Mouse (Mus musculus) Patski (cell line): ENCODE data around the gene Sat1. TPM values are rescaled to one million over a fixed set of nuclear protein-coding genes. Genes with fewer than 3 reads are reported as not detected.

Experiments used
- ATAC-seq: fragments of 100-300 bp; one replicate; pipeline ENCODE4 v1.8.0; 2021
- CTCF ChIA-PET: fragments of 350-600 bp; sonication (Branson Sonifier 250); formaldehyde crosslinking; loops from one replicate; lab custom pipeline; 2022; ENCODE audit warnings: inconsistent platforms; lab: Charles Lee
- POLR2A ChIA-PET: fragments of 350-600 bp; sonication (Branson Sonifier 250); formaldehyde crosslinking; loops from one replicate; lab custom pipeline; 2022; ENCODE audit warnings: antibody characterized with exemption, inconsistent platforms; lab: Charles Lee
- DNase-seq: peaks from one replicate; pipeline ENCODE4 v3.0.0-alpha.2; 2011; ENCODE audit warnings: low read depth, low spot score
- H3K27me3 ChIP-seq: fragments of 371-371 bp; one replicate; pipeline ENCODE4 v1.5.1; 2021
- CTCF ChIP-seq: fragments of 100-300 bp; IDR thresholded peaks from one replicate; pipeline ENCODE4 v1.5.1; 2021
- in situ Hi-C: fragments of 300-500 bp; cut with MboI; formaldehyde crosslinking; loops from 3 replicates; pipeline ENCODE4 v1.11.1; 2018; ENCODE audit warnings: low pct_unique_long_range_greater_than_20kb, mixed read lengths
- polyA plus RNA-seq: library from polyadenylated mRNA; unstranded; gene quantifications from one replicate; pipeline ENCODE4 v1.2.3, GENCODE M21; 2021

Sat1 gene
- polyA plus RNA-seq, 1 experiment from 2014 or later: 399 TPM

DNA sequence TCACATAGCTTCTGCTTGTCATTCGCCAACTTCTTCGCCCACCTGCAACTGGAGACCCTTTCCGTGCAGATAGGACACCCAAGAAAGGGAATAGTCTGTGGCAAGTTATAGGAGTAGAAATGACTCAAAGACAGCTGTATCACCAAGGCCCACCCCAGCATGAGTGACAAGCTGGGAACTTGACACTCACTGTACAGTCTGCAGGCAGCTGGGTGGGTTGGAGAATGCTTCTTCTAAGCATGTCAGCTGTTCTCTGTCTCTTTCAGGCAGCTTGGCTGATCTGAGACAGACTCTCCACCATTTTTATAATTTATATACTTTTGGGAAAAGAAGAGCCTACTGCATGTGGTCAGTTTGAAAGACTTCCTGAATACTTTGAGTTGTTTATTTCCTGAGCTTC is 48.6 kb downstream of the Sat1 start:
- CTCF ChIA-PET: no interaction called here
- DNase-seq: no peak
- H3K27me3 ChIP-seq: peaks cover 14% of the 10 kb centered on the region
- no peak for ATAC-seq
- TF ChIP-seq CTCF: no peak
- in situ Hi-C loops: no loop called here
- POLR2A ChIA-PET: interaction anchor here (0.6 kb wide), 1 partner anchor 42 kb away, joined by 4 read pairs; no protein-coding TSS in a partner anchor

DNA sequence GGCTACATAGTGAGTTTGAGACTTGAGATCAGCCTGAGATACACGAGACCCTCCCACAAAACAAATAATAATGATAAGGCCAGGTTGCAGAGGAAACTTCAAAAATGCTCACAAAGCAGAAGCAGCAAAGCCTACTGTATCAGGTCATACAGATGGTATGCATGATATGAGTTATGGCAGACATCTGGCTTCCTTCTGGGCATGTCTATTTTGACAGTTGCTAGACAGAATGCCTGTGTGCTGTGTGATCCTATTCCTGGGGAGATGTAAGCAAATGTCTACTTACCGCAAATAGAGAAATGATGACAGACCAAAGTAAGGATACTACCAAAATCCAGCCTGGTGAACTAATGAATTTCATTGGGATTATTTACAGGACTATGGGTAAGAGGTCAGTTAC is 49.9 kb downstream of the Sat1 start:
- CTCF ChIA-PET: no interaction called here

DNA sequence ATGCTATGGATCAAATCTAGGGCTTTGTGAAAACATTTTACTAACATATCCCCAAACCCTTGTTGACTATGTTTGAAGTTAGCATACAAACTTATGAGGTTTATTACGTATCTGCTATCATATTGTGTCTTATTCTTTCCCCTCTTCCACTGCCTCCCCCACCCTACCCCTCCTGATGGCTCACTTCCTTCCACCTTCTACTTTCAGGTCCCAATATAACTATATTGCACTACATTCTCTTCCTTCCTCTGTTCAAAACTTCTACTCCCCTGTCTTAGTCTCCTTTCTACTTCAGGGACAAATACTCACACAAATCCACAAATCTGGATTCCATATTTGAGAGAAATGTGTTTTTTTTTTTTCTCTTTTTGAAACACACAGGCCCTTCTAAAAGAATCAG is 52.7 kb downstream of the Sat1 start:
- no peak for TF ChIP-seq CTCF
- peaks cover 14% of the 10 kb centered on the region for H3K27me3 ChIP-seq
- ATAC-seq (no peak), DNase-seq (no peak)
- POLR2A ChIA-PET: no interaction called here
- CTCF ChIA-PET: no interaction called here
- in situ Hi-C loops: no loop called here

More for the DNA sequence above, 49.9 kb downstream of the Sat1 start:
- TF ChIP-seq CTCF: no peak
- DNase-seq (no peak), ATAC-seq (no peak)
- H3K27me3 ChIP-seq: peaks cover 14% of the 10 kb centered on the region
- POLR2A ChIA-PET: no interaction called here
- in situ Hi-C loops: no loop called here

Other genes starting within 250 kb of the Sat1 start
- not detected for gene Magea8, start 220.6 kb downstream of the Sat1 start, polyA plus RNA-seq
- gene Magea5, start 153.3 kb downstream of the Sat1 start, polyA plus RNA-seq: not detected
- gene Magea1, start 126.7 kb downstream of the Sat1 start, polyA plus RNA-seq: not detected
- gene Magea2, start 122.8 kb downstream of the Sat1 start, polyA plus RNA-seq: not detected
- gene Cldn34b2, start 88.0 kb downstream of the Sat1 start, polyA plus RNA-seq: not detected
- gene Acot9, start 46.0 kb upstream of the Sat1 start, polyA plus RNA-seq: 176 TPM
- gene Prdx4, start 124.3 kb upstream of the Sat1 start, polyA plus RNA-seq: 133 TPM